In genomic region chr10:97582543-97583231, GRCm38 (mm10) we compare ENCODE assay signal across 12 mouse cellular contexts. TPM values are rescaled to one million over a fixed set of nuclear protein-coding genes. Genes with fewer than 3 reads are reported as not detected.
DNase-seq lines count a peak whose midpoint lies in the region; ATAC-seq and TF ChIP-seq lines count a peak whose summit lies in the region.
"Had no signal": no experiment of that assay in that cellular context is flagged by ENCODE, and none has a peak within 500 bp of the region (broad histone marks: within the 10 kb centered on the region; RNA-seq: fewer than 3 reads in every experiment).

No protein-coding gene starts in this region.

- H3K27ac ChIP-seq in stomach, embryonic 14.5 days (ENCODE audit: low read length), result peak overlapping the region; percentile 39; the same call in 1 of the 2 replicates
- H3K27ac ChIP-seq in stomach, postnatal 0 days (replicated peaks), result no peak overlapping the region
- H3K27ac ChIP-seq: limb, embryonic 12.5 days had no signal

- DNase-seq in stomach, postnatal 0 days (ENCODE audit: low spot score), result no peak
- peak; percentile 80 to 83 for DNase-seq in cerebellum, postnatal 10 days
- peak; percentile 35 to 83 for DNase-seq in layer of hippocampus, postnatal 14 days (ENCODE audit: low spot score in 2 of 2)
- no peak for DNase-seq in ovary, adult 18-20 months (ENCODE audit: low spot score)
- no peak for DNase-seq in adrenal gland, postnatal 4 days (ENCODE audit: low spot score in 2 of 2)
- DNase-seq in kidney, adult 8-10 months, result no peak
- DNase-seq: adrenal gland, adult 2 months; kidney, adult 18-20 months; thymus, postnatal 4 days had no signal

- no peak overlapping the region for H3K4me2 ChIP-seq in stomach, embryonic 14.5 days (replicated peaks; ENCODE audit: low read depth, low read length)
- H3K4me2 ChIP-seq in stomach, postnatal 0 days (replicated peaks; ENCODE audit: low read depth), result no peak overlapping the region
- H3K4me2 ChIP-seq: limb, embryonic 12.5 days had no signal

- H3K27me3 ChIP-seq in stomach, embryonic 14.5 days (ENCODE audit: control insufficient read depth, insufficient read depth, low read length), result no peaks in the 10 kb centered on the region
- no peaks in the 10 kb centered on the region for H3K27me3 ChIP-seq in stomach, postnatal 0 days (ENCODE audit: control insufficient read depth, insufficient read depth, low read length)
- H3K27me3 ChIP-seq: limb, embryonic 12.5 days had no signal

- no peak for TF ChIP-seq CTCF in stomach, postnatal 0 days (IDR thresholded peaks at IDR 0.05; ENCODE audit: low read depth)

- no peaks in the 10 kb centered on the region for H3K36me3 ChIP-seq in stomach, embryonic 14.5 days (ENCODE audit: control insufficient read depth, insufficient read depth, low read length)
- no peaks in the 10 kb centered on the region for H3K36me3 ChIP-seq in stomach, postnatal 0 days (ENCODE audit: control insufficient read depth, insufficient read depth, low read length)
- H3K36me3 ChIP-seq: limb, embryonic 12.5 days had no signal

- no peak for ATAC-seq in stomach, embryonic 14.5 days (ENCODE audit: insufficient number of reproducible peaks, insufficient read depth, low FRiP score, low read depth)
- ATAC-seq in stomach, postnatal 0 days (ENCODE audit: low FRiP score, low TSS enrichment), result no peak

- H3K4me1 ChIP-seq in stomach, embryonic 14.5 days (ENCODE audit: control insufficient read depth, insufficient read depth, low read length), result no peaks in the 10 kb centered on the region
- no peaks in the 10 kb centered on the region for H3K4me1 ChIP-seq in stomach, postnatal 0 days (replicated peaks; ENCODE audit: control insufficient read depth, insufficient read depth)
- H3K4me1 ChIP-seq: limb, embryonic 12.5 days had no signal

- H3K9ac ChIP-seq in stomach, embryonic 14.5 days (replicated peaks; ENCODE audit: low read depth, low read length), result no peak overlapping the region
- no peak overlapping the region for H3K9ac ChIP-seq in stomach, postnatal 0 days (ENCODE audit: low read length)
- H3K9ac ChIP-seq: limb, embryonic 12.5 days had no signal

- WGBS in stomach, embryonic 14.5 days, result 60% methylated on average over 4 of the region's 4 CpGs
- 66% methylated on average over 4 of the region's 4 CpGs for WGBS in stomach, postnatal 0 days

- no peaks in the 10 kb centered on the region for H3K9me3 ChIP-seq in stomach, embryonic 14.5 days (ENCODE audit: control insufficient read depth, low read depth, low read length)
- no peaks in the 10 kb centered on the region for H3K9me3 ChIP-seq in stomach, postnatal 0 days (ENCODE audit: control insufficient read depth, low read length)
- H3K9me3 ChIP-seq: limb, embryonic 12.5 days had no signal

- no peak for TF ChIP-seq EP300 in stomach, postnatal 0 days (optimal IDR thresholded peaks at IDR 0.05)

- H3K4me3 ChIP-seq in stomach, embryonic 14.5 days (ENCODE audit: low read depth, low read length), result no peak overlapping the region
- H3K4me3 ChIP-seq in stomach, postnatal 0 days (ENCODE audit: low read depth, low read length), result no peak overlapping the region
- H3K4me3 ChIP-seq: limb, embryonic 12.5 days had no signal

RNA-seq across cellular contexts. Expression of gene Lum, which starts 17.8 kb away (rescaled TPM):
- polyA plus RNA-seq in stomach, embryonic 14.5 days (2014; fragmentation: Nextera tagmentation; extraction: Ambion mirVana), result 320 and 332 TPM in 2 replicates
- polyA plus RNA-seq in stomach, postnatal 0 days (2015; fragmentation: Nextera tagmentation; extraction: Ambion mirVana), result 143 and 155 TPM in 2 replicates
- 1 to 10 TPM; 4.0 to 5.3 TPM for total RNA-seq in layer of hippocampus, postnatal 14 days (2021)
- total RNA-seq in adrenal gland, postnatal 4 days (2021), result 10 to 100 TPM; 49.9 to 55.2 TPM
- total RNA-seq: ES-E14 had no signal

RNA-seq across cellular contexts. Expression of gene Kera, which starts 24.0 kb away (rescaled TPM):
- 1.7 and 1.8 TPM in 2 replicates for polyA plus RNA-seq in stomach, embryonic 14.5 days (2014; fragmentation: Nextera tagmentation; extraction: Ambion mirVana)
- 0.35 TPM in 2 replicates for polyA plus RNA-seq in stomach, postnatal 0 days (2015; fragmentation: Nextera tagmentation; extraction: Ambion mirVana)
- total RNA-seq in layer of hippocampus, postnatal 14 days (2021), result under 1 TPM; 0.33 to 0.78 TPM
- total RNA-seq in adrenal gland, postnatal 4 days (2021), result 1 to 10 TPM in 1 of 2 experiments, under 1 TPM in 1; 0.78 to 4.7 TPM
- total RNA-seq: adrenal gland, adult 2 months; ES-E14 had no signal
- polyA plus RNA-seq: adrenal gland, adult 2 months had no signal

Comparison
In these comparisons a context has a peak if more than half of its experiments do, and no peak if none do; other contexts are left out.
1. DNase-seq: peak in cerebellum, postnatal 10 days (2 of 2) and layer of hippocampus, postnatal 14 days (2 of 2); none in stomach, postnatal 0 days (single experiment), ovary, adult 18-20 months (single experiment), adrenal gland, postnatal 4 days (0 of 2) and kidney, adult 8-10 months (0 of 2).
2. RNA of gene Lum, which starts 17.8 kb away (total RNA-seq): 49.9 to 55.2 TPM in adrenal gland, postnatal 4 days; 4.0 to 5.3 TPM in layer of hippocampus, postnatal 14 days; every median in the first group is over 4 times any median in the second.